Mouse (Mus musculus): Measurements from ENCODE around the gene Tspan6. TPM values are rescaled to one million over a fixed set of nuclear protein-coding genes. Genes with fewer than 3 reads are reported as not detected.

The Tspan6 gene
- polyA plus RNA-seq (2012; ENCODE audit: insufficient read depth, insufficient read length, missing spikeins), result 4.6 and 13.0 TPM in 2 replicates

DNA sequence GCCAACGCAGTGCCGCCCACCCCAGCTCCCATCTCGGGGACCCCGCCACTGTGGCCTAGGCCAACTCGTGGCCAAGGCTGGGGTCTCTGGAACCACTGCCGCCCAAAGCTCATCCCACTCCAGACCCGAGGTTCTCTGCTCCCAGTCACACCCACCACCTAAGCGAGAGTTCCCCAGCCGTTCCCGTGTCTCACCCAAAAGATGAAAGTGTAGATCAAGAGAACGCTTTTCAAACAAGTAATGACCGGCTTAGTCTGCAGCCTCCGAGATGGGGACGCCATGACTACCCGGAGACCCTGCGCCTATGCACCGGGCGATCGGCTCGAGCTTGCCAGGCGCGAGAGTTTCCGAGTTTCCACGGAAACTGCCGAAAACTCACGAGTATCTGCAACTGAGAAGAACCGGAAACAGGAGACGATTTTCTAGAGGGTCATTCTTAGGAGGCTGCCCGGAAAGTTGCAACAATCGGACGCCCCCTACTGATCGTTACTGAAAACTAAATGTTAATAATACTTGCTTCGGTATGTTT is at the start of gene Tspan6:
Gene Tspan6, minus strand, starts transcription at position 416 of the 529 bp plus-strand sequence.
- Histone ChIP-seq H3K4me3 (ENCODE audit: insufficient read depth, low read depth, low read length) (peak within 1 kb of the TSS; percentile 68), H3K4me1 (ENCODE audit: control insufficient read depth, insufficient read depth, insufficient read length, low read length) (no peaks in the 10 kb centered on the region), H3K27ac (replicated peaks; ENCODE audit: low read depth, low read length) (peak within 1 kb of the TSS; percentile 50; the same call in 1 of the 2 replicates)

DNA sequence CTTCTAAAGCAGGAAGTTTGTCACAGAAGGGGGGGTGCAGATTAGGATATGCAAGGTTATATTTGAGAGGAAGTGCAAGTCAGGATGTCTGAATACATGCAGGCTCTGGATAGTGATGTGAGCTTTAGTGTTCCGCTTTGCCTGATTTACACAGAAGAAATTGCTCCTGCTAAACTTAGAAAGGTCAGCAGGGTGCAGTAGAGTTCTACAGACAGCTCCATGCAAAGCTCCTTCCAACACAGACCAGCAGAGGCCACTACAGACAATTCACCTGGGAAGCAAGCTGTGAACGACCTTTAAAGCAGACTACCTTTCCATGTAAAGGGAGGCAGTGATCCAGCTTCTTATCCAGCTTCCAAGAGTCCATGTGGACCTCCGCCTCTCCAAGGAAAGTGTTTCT is 49.2 kb upstream of the Tspan6 start:
- H3K4me1 ChIP-seq (ENCODE audit: control insufficient read depth, insufficient read depth, insufficient read length, low read length), result no peaks in the 10 kb centered on the region
- no peak overlapping the region for H3K27ac ChIP-seq (replicated peaks; ENCODE audit: low read depth, low read length)
- H3K4me3 ChIP-seq (ENCODE audit: insufficient read depth, low read depth, low read length), result no peak overlapping the region

DNA sequence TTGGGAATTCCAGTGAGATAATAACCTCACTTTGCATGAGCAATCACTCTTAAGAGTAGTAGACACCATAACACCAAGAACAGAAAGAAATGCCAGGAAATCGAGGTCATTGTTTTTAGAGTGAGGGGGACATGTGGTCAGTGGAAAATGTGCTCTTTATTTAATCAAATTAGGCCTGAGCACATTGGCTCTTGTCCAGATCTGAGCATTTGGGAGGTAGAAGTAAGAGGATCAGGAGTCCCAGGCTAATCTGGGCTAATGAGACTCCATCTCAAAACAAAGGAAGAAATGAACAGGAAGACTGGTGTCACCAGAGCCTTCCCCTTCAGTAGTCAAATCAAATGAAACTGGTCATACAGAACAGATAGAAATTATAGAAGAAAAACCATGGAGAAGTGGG is 41.3 kb upstream of the Tspan6 start:
- Histone ChIP-seq H3K4me1 (ENCODE audit: control insufficient read depth, insufficient read depth, insufficient read length, low read length) (no peaks in the 10 kb centered on the region), H3K4me3 (ENCODE audit: insufficient read depth, low read depth, low read length) (no peak overlapping the region)

DNA sequence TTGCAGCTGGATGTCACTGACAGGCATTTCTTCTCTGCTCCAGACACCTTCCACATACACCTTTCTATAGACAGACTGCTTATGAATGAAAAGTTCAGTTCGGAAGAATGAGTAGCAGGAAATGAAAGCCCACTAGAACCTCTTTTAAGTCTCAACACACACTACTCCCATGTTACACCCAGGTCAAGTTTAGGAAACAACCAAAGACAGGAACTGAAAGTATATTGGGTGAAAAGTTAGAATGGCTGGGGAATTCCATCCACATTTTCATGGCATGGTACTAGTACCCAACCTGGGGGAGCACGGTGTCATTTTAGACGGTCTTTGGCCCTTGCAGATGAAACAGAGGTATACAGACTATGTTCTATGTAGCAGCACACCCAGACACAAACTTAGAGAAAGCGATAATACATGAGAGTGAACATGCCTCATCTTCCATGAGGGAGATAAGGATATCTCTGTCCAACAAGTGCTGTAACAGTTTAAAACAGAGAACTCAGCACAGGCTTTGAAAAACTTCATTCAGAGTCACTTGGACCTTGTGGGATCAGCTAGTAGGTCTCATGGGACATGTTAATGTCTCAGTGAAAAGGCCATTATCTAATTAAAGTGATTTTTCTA is 38.5 kb upstream of the Tspan6 start:
- Histone ChIP-seq H3K27ac (replicated peaks; ENCODE audit: low read depth, low read length) (no peak overlapping the region), H3K4me1 (ENCODE audit: control insufficient read depth, insufficient read depth, insufficient read length, low read length) (no peaks in the 10 kb centered on the region), H3K4me3 (ENCODE audit: insufficient read depth, low read depth, low read length) (no peak overlapping the region)

More for the DNA sequence above, 41.3 kb upstream of the Tspan6 start:
- H3K27ac ChIP-seq (replicated peaks; ENCODE audit: low read depth, low read length), result no peak overlapping the region

GRCm38 (mm10) chrX:133931302-133932013 is 33.2 kb upstream of the Tspan6 start:
- H3K4me3 ChIP-seq (ENCODE audit: insufficient read depth, low read depth, low read length), result no peak overlapping the region
- no peaks in the 10 kb centered on the region for H3K4me1 ChIP-seq (ENCODE audit: control insufficient read depth, insufficient read depth, insufficient read length, low read length)
- H3K27ac ChIP-seq (replicated peaks; ENCODE audit: low read depth, low read length), result no peak overlapping the region

DNA sequence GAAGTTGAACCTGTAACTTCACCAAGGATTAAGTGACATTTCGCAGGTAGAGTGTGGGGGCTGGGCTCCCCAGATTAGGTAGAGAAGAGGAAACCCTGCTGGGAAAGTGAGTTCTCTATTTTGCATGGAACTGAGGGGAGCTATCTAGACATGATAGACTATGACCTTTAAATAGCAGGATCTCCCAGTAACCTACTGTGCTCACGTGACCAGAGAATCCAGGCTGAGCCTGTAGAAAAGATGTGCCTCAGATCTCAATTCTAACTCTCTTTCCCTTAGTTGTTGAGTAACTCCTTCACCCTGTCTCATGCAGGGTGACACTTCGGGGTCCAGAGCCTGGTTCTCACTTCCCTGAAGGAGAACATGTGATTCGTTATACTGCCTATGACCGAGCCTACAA is 28.5 kb upstream of the Tspan6 start:
- Histone ChIP-seq H3K4me3 (ENCODE audit: insufficient read depth, low read depth, low read length) (no peak overlapping the region), H3K4me1 (ENCODE audit: control insufficient read depth, insufficient read depth, insufficient read length, low read length) (no peaks in the 10 kb centered on the region), H3K27ac (replicated peaks; ENCODE audit: low read depth, low read length) (no peak overlapping the region)

- Histone ChIP-seq H3K4me3 (ENCODE audit: insufficient read depth, low read depth, low read length) (no peak overlapping the region), H3K27ac (replicated peaks; ENCODE audit: low read depth, low read length) (no peak overlapping the region), H3K4me1 (ENCODE audit: control insufficient read depth, insufficient read depth, insufficient read length, low read length) (no peaks in the 10 kb centered on the region)
Observed at GRCm38 (mm10) chrX:133921187-133921586, 23.0 kb upstream of the Tspan6 start.

- H3K27ac ChIP-seq (replicated peaks; ENCODE audit: low read depth, low read length), result peak overlapping the region; percentile 68
- H3K4me1 ChIP-seq (ENCODE audit: control insufficient read depth, insufficient read depth, insufficient read length, low read length), result no peaks in the 10 kb centered on the region
- H3K4me3 ChIP-seq (ENCODE audit: insufficient read depth, low read depth, low read length), result no peak overlapping the region
Observed at GRCm38 (mm10) chrX:133914219-133914618, 16.0 kb upstream of the Tspan6 start.

GRCm38 (mm10) chrX:133913006-133913405 is 14.8 kb upstream of the Tspan6 start:
- H3K4me3 ChIP-seq (ENCODE audit: insufficient read depth, low read depth, low read length), result no peak overlapping the region
- no peaks in the 10 kb centered on the region for H3K4me1 ChIP-seq (ENCODE audit: control insufficient read depth, insufficient read depth, insufficient read length, low read length)
- no peak overlapping the region for H3K27ac ChIP-seq (replicated peaks; ENCODE audit: low read depth, low read length)

DNA sequence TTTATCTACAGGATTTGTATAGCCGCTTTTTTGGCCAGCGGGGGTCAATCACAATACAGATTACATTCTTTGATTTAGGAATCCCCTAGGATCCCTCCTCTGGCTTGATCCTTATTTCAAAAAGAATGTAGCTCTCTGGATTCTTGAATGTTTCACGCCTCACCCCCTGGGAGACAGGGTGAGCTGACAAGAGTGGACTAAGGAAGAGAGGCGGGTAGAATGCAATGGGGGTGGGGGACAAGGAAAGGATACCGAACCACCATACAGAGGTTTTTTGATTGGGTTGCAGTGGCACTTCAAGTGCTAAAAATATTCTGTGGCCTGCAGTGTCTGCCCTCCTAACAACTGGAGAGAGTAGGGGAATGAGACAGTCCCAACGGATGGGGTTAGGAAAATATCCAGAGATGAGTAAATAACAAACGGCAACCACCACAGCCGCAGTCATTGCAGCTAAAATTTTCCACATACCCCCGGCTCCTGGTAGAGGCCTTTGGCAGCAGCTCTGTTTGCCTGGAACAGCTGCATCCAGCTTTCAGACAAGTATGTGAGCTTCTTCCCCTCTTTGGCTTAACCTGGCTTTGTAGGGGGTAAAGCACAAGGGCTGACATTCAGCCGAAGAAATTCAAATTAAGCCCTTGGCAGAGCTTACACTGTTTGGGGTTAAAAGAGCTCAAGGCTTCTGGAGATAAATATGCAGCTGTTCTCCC is 13.3 kb upstream of the Tspan6 start:
- no peak overlapping the region for H3K4me3 ChIP-seq (ENCODE audit: insufficient read depth, low read depth, low read length)
- no peak overlapping the region for H3K27ac ChIP-seq (replicated peaks; ENCODE audit: low read depth, low read length)

DNA sequence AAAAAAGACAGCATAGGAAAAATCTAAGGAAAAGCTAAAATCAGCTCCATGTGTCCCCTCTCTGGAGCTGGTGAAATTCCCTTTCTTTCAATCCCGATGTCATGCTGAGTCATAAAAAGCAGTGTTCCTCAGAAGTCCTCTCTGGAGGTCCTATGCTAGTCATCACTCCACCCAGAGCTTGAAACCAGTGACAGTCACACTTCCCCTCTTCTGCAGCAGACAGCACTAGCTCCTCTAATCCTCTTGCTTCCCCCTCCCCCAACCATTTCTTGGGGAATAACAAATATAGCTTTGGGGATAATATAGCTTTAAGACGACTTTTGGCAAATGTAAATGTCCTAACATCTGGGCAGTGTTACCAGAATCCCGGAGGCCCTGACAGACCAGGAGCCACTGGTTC is 10.0 kb upstream of the Tspan6 start, which contains the start of gene Srpx2:
Gene Srpx2, plus strand, starts transcription at position 166 of the 400 bp plus-strand sequence.
- Histone ChIP-seq H3K4me3 (ENCODE audit: insufficient read depth, low read depth, low read length) (peak within 1 kb of the TSS; percentile 14; the same call in 1 of the 2 replicates), H3K4me1 (ENCODE audit: control insufficient read depth, insufficient read depth, insufficient read length, low read length) (no peaks in the 10 kb centered on the region), H3K27ac (replicated peaks; ENCODE audit: low read depth, low read length) (no peak within 1 kb of the TSS)

More for the DNA sequence above, 13.3 kb upstream of the Tspan6 start:
- no peaks in the 10 kb centered on the region for H3K4me1 ChIP-seq (ENCODE audit: control insufficient read depth, insufficient read depth, insufficient read length, low read length)

DNA sequence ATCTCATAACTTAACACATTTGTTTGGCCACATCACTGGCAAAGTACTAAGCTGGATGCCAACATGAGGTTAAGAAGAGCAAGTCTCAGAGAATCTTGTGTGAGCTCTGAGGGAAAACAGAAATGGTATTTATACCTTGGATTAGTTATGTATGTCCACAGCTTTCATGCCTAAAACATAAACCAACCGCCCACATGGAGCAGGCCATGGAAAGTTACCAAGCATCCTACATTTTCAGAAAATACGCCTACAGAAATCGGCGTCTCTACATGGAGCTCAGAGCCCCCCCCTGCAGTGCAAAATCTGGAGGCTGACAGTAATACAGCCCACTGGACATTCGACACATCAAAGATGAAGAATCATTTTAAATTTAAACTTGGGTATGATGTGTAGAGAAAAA is 10.1 kb downstream of the Tspan6 start:
- Histone ChIP-seq H3K4me1 (ENCODE audit: control insufficient read depth, insufficient read depth, insufficient read length, low read length) (no peaks in the 10 kb centered on the region), H3K4me3 (ENCODE audit: insufficient read depth, low read depth, low read length) (no peak overlapping the region), H3K27ac (replicated peaks; ENCODE audit: low read depth, low read length) (no peak overlapping the region)

DNA sequence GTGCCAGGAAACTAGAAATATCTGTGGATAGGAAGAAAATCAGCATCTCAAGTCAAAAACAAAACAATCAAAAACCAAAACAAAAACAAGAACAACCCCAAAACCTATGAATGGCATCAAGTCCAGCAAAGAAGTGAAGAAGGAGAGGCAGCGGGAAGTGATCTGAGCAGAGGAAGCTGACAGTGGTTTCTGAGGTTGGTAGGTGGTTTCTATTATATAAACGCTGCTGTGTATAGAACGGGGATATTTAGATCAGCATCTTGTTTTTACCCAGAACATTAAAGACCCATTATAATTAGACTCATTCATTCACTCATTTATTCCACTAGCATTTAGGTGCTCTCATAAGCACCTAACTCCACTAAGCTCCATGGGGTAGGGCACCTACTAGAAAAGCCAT is 10.9 kb downstream of the Tspan6 start:
- Histone ChIP-seq H3K4me3 (ENCODE audit: insufficient read depth, low read depth, low read length) (no peak overlapping the region), H3K27ac (replicated peaks; ENCODE audit: low read depth, low read length) (no peak overlapping the region), H3K4me1 (ENCODE audit: control insufficient read depth, insufficient read depth, insufficient read length, low read length) (no peaks in the 10 kb centered on the region)

GRCm38 (mm10) chrX:133869743-133870142 is 28.5 kb downstream of the Tspan6 start:
- H3K27ac ChIP-seq (replicated peaks; ENCODE audit: low read depth, low read length), result no peak overlapping the region
- H3K4me1 ChIP-seq (ENCODE audit: control insufficient read depth, insufficient read depth, insufficient read length, low read length), result no peaks in the 10 kb centered on the region
- no peak overlapping the region for H3K4me3 ChIP-seq (ENCODE audit: insufficient read depth, low read depth, low read length)

DNA sequence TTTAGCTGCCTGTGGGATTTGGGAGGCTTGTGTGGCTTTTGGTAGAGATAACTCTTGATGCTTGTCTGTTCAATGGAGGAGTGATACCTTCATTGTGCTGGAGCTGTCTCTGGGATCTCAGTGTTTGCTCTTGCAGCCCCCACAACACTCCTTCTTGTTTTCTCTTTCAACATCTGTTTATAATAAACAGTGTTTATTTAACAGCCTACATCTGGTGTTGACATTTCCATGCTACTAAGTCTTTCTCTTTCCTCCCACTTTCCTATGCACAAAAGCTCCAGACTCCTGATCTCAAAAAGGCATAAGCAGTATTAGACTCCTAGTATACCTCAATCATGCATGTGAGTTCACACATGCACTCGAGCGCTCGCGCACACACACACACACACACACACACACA is 44.6 kb downstream of the Tspan6 start:
- H3K4me1 ChIP-seq (ENCODE audit: control insufficient read depth, insufficient read depth, insufficient read length, low read length), result no peaks in the 10 kb centered on the region
- H3K27ac ChIP-seq (replicated peaks; ENCODE audit: low read depth, low read length), result no peak overlapping the region
- no peak overlapping the region for H3K4me3 ChIP-seq (ENCODE audit: insufficient read depth, low read depth, low read length)
